Mouse (Mus musculus): Measurements from ENCODE around the gene Olfr704.
"Not testable (repeated sequence)": the region's sequence is repeated elsewhere in the genome, so short reads cannot be mapped to it uniquely, and the experiment has no call there.

The Olfr704 gene

DNA sequence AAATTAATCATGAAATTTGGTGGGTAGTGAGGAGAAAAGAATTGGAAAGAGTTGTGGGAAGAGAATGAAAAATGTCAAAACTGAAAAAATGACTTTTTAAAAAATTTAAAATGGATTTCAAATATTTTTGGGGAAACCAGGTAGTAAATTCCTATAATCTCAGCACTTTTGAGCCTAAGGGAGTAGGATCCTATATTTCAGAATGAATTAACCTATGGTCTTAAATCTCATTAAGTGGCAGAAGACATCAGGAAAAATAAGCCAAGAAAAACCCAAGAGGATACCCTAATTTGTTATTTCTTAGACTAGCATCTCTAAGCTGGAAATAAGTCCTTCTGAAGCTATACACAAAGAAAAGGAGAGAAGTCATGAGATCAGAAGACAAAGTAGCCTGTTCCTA, at the start of gene Olfr704:
Olfr704 (plus strand) TSS at position 301 of the 400 bp plus-strand sequence.
- DNase-seq, result no peak

DNA sequence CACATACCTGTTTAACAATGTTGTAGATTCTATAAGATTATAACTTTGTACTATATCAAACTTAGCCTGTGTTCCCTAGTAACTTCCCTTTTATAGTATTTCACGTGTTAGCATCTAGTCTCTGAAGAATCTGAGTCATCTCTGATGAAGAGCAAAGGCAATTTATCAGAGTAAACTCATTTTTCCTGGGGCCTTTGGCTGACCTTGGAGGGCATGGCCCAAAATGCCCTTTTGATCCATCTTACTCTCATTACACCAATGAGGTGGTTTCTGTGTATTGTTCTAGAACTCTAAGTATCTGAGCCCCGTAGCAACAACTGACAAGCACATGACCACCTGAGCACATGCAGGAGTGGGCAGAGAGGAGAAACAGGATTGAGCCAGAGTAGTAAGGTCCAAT, 49.2 kb upstream of the Olfr704 start, which contains the start of gene Olfr701:
Olfr701 (plus strand) TSS at position 301 of the 400 bp plus-strand sequence.
- DNase-seq, result no peak

DNA sequence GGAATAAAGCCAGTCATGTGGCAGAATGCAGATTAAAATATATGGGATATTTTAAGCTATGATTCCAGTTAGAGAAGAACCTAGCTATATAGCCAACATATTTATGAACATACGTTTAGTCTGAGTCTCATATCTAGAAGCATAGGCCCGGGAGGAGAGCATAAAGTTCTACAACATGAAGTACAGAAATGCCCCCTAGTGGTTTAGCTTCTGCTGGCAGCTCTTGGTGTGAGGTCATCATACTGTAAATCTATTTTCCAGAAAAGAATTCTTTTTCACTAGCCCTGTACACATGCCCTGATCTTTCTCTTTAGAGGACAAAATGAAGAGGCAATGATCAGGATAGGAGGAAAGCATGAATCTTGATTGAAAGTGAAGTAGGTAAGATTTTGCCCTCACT, 47.2 kb upstream of the Olfr704 start:
- DNase-seq, result no peak

GRCm38 (mm10) chr7:106818414-106818813, 44.6 kb upstream of the Olfr704 start:
- no peak for DNase-seq

DNA sequence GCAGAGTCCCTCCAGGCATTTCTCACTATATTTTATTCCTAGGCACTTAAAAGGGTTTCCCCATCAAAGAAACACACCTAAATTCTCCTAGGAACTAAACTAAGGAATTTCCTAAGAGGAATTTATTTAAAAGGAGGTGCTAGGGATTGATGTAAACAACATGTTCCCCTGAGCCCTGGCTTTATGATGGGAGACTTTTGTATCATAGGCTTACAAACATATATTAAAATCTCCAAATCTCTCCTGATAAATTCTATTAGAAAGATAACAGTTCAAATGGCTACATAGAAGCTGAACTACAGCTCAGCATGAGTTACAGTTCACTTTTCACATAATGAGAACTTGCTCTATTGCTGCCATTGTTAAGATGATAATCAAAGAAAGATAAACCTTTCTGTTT, 29.2 kb upstream of the Olfr704 start, which contains the start of gene Olfr702:
Olfr702 (minus strand) TSS at position 101 of the 400 bp plus-strand sequence.
- no peak for DNase-seq

DNA sequence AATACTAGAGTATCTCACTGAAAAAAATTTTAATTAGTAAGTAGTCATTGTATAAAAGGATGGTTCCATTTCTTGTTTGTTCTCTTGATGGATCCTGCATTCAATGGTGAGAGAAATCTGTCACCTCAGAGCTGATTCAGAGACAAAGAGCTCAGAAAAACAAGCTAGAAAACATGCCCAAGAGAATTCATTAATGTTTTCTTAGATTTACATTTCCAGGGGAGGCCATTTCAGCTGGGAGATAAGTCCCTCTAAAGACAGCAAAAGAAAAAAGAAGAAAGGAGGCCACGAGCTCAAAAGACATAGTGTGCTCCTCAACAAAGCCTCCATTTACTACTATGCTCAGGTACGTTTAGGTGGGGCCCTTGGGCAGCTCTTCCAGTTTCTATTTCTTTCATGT, 19.9 kb upstream of the Olfr704 start, which contains the start of gene Olfr703:
Olfr703 (plus strand) TSS at position 301 of the 400 bp plus-strand sequence.
- DNase-seq, result no peak

GRCm38 (mm10) chr7:106876791-106877190, 13.8 kb downstream of the Olfr704 start, which contains the start of gene Olfr705:
TSS of gene Olfr705 (minus strand) at chr7:106876891.
- no peak for DNase-seq

GRCm38 (mm10) chr7:106888062-106888461, 25.1 kb downstream of the Olfr704 start, which contains the start of gene Olfr706:
TSS of gene Olfr706 (minus strand) at chr7:106888162.
- no peak for DNase-seq

DNA sequence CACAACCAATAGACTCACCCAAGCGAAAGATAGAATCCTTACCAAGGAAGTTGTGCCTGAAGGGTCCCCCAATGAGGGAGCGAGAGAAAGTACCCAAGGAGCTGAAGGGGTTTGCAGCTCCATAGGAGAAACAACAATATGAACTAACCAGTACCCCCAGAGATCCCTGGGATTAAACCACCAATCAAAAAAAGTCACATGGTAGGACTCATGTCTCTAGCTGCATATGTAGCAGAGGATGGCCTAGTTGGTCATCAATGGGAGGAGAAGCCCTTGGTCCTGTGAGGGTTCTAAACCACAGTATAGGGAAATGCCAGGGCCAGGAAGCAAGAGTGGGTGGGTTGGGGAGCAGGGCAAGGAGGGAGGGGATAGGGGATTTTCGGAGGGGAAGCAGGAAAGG, 38.2 kb downstream of the Olfr704 start, which contains the start of gene Olfr707:
Olfr707 (minus strand) TSS at position 101 of the 400 bp plus-strand sequence.
- DNase-seq, result not testable (repeated sequence)

DNA sequence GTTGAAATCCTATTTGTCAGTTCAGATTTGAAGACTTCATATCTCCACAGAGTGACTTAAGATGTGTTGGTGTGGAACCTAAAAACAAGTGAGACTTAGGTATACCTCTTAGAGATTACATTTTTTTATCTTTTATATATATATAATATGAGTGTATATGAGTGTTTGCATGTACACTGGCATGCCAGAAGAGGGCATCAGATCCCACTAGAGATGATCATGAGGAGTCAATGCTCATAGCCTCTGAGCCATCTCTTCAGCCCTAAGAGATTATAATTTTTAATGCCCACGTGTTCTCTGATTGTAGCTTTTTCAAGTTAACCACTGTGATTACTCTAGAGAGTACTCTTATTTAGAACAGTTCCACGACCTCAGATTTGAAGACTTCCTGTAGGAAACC, 44.7 kb downstream of the Olfr704 start, which contains the start of gene Olfr1532-ps1:
Olfr1532-ps1 (plus strand) TSS at position 326 of the 400 bp plus-strand sequence.
- no peak for DNase-seq

All from thymus, adult 18-20 months (tissue).